ENCODE assay signal across 8 mouse cellular contexts in genomic region chr9:107900840-107901626, GRCm38 (mm10). TPM values are rescaled to one million over a fixed set of nuclear protein-coding genes. Genes with fewer than 3 reads are reported as not detected.
DNase-seq lines count a peak whose midpoint lies in the region; ATAC-seq and TF ChIP-seq lines count a peak whose summit lies in the region.
"Had no signal": no experiment of that assay in that cellular context is flagged by ENCODE, and none has a peak within 500 bp of the region (broad histone marks: within the 10 kb centered on the region; RNA-seq: fewer than 3 reads in every experiment).

No protein-coding gene starts in this region.

- peak overlapping the region; percentile 31 for H3K4me3 ChIP-seq in forebrain, embryonic 12.5 days (replicated peaks)
- H3K4me3 ChIP-seq in intestine, embryonic 15.5 days (replicated peaks) = peak overlapping the region; percentile 32
- peak overlapping the region; percentile 28 for H3K4me3 ChIP-seq in small intestine, adult 2 months (ENCODE audit: low read depth, low read length)

- H3K27ac ChIP-seq in forebrain, embryonic 12.5 days = 0 out of 2 replicates have a peak overlapping the region, but pooled peaks have one; percentile 31
- no peak overlapping the region for H3K27ac ChIP-seq in intestine, embryonic 15.5 days
- H3K27ac ChIP-seq in small intestine, adult 2 months (ENCODE audit: insufficient read depth, low read depth, low read length) = no peak overlapping the region

- no peak for TF ChIP-seq POLR2A in small intestine, adult 2 months (IDR thresholded peaks at IDR 0.05; ENCODE audit: low read depth, low read length)

- peaks cover 14% of the 10 kb centered on the region for H3K4me1 ChIP-seq in forebrain, embryonic 12.5 days
- peaks cover 18% of the 10 kb centered on the region for H3K4me1 ChIP-seq in intestine, embryonic 15.5 days (replicated peaks)
- peaks cover 13% of the 10 kb centered on the region for H3K4me1 ChIP-seq in small intestine, adult 2 months (ENCODE audit: control insufficient read depth, insufficient read depth, insufficient read length, low read length)

- H3K9me3 ChIP-seq in forebrain, embryonic 12.5 days = no peaks in the 10 kb centered on the region
- no peaks in the 10 kb centered on the region for H3K9me3 ChIP-seq in intestine, embryonic 15.5 days

- DNase-seq in WW6 (ENCODE audit: low read depth, low spot score) = peak; percentile 87
- DNase-seq in c-Kit-positive CD71-positive TER-119-positive erythroid progenitor cells, embryonic 14.5 days (ENCODE audit: low spot score) = peak; percentile 44
- DNase-seq in left cerebral cortex, postnatal 14 days (ENCODE audit: low spot score in 2 of 2) = peak; percentile 83 to 85

- H3K36me3 ChIP-seq in forebrain, embryonic 12.5 days (replicated peaks) = peaks cover 5% of the 10 kb centered on the region; the same call in 1 of the 2 replicates
- peaks cover 10% of the 10 kb centered on the region for H3K36me3 ChIP-seq in intestine, embryonic 15.5 days
- peaks cover 54% of the 10 kb centered on the region for H3K36me3 ChIP-seq in small intestine, adult 2 months (ENCODE audit: control insufficient read depth, insufficient read depth, low read length)

- peak overlapping the region; percentile 51 for H3K9ac ChIP-seq in forebrain, embryonic 12.5 days
- peak overlapping the region; percentile 44 for H3K9ac ChIP-seq in intestine, embryonic 15.5 days

- intact Hi-C loops in left cerebral cortex, postnatal 14 days (cut with DNase I) = loop anchor here (5.0 kb wide), 2 partner anchors 151 to 166 kb away; partner anchors contain the start of gene Amigo3

- ATAC-seq in forebrain, embryonic 12.5 days (ENCODE audit: low FRiP score) = peak; percentile 54
- ATAC-seq in intestine, embryonic 15.5 days = peak; percentile 79
- peak; percentile 58 for ATAC-seq in megakaryocyte-erythroid progenitor cell, adult 5-6 weeks (replicated peaks; ENCODE audit: low FRiP score, low TSS enrichment, poor library complexity, severe bottlenecking)

- peak; percentile 71 for TF ChIP-seq CTCF in small intestine, adult 2 months (IDR thresholded peaks at IDR 0.05; ENCODE audit: extremely low read depth, insufficient read length, insufficient replicate concordance, low read depth, low read length)

- 2% methylated on average over 44 of the region's 44 CpGs for WGBS in forebrain, embryonic 12.5 days
- WGBS in intestine, embryonic 15.5 days = 13% methylated on average over 44 of the region's 44 CpGs
- WGBS in small intestine, adult 2 months = 34% methylated on average over 44 of the region's 44 CpGs

- H3K27me3 ChIP-seq in forebrain, embryonic 12.5 days = peaks cover 49% of the 10 kb centered on the region
- peaks cover 9% of the 10 kb centered on the region; the same call in 1 of the 2 replicates for H3K27me3 ChIP-seq in intestine, embryonic 15.5 days (replicated peaks)
- no peaks in the 10 kb centered on the region for H3K27me3 ChIP-seq in small intestine, adult 2 months (ENCODE audit: control insufficient read depth, insufficient read depth, low read length)

- peak overlapping the region; percentile 57 for H3K4me2 ChIP-seq in forebrain, embryonic 12.5 days
- H3K4me2 ChIP-seq in intestine, embryonic 15.5 days (replicated peaks) = peak overlapping the region; percentile 67

RNA-seq across cellular contexts. Expression of gene Mst1r, which starts 5.6 kb away (rescaled TPM):
- 1.3 and 1.8 TPM in 2 replicates for polyA plus RNA-seq in forebrain, embryonic 12.5 days (2016; fragmentation: Nextera tagmentation; extraction: Ambion mirVana)
- 11.4 and 14.2 TPM in 2 replicates for polyA plus RNA-seq in intestine, embryonic 15.5 days (2015; fragmentation: Nextera tagmentation; extraction: Ambion mirVana)
- 1 to 10 TPM; 1.2 to 1.7 TPM for total RNA-seq in left cerebral cortex, postnatal 14 days (2021)
- not detected in 2 replicates for total RNA-seq in megakaryocyte-erythroid progenitor cell, adult 5-6 weeks (2014; fragmentation: Nextera tagmentation)
- total RNA-seq in megakaryocyte-erythroid progenitor cell, adult 5-6 weeks (2017) = not detected in 2 replicates
- 46.4 and 94.7 TPM in 2 replicates for polyA plus RNA-seq in small intestine, adult 2 months (2012; rRNA removed)

RNA-seq across cellular contexts. Expression of gene Mon1a, which starts 13.1 kb away (rescaled TPM):
- 16.0 and 17.7 TPM in 2 replicates for polyA plus RNA-seq in forebrain, embryonic 12.5 days (2016; fragmentation: Nextera tagmentation; extraction: Ambion mirVana)
- 18.5 and 20.7 TPM in 2 replicates for polyA plus RNA-seq in intestine, embryonic 15.5 days (2015; fragmentation: Nextera tagmentation; extraction: Ambion mirVana)
- 10 to 100 TPM; 21.2 to 21.9 TPM for total RNA-seq in left cerebral cortex, postnatal 14 days (2021)
- 3.7 and 7.2 TPM in 2 replicates for total RNA-seq in megakaryocyte-erythroid progenitor cell, adult 5-6 weeks (2014; fragmentation: Nextera tagmentation)
- 6.1 and 12.6 TPM in 2 replicates for total RNA-seq in megakaryocyte-erythroid progenitor cell, adult 5-6 weeks (2017)
- 59.0 and 147 TPM in 2 replicates for polyA plus RNA-seq in small intestine, adult 2 months (2012; rRNA removed)

RNA-seq across cellular contexts. Expression of gene Actl11, which starts 27.2 kb away (rescaled TPM):
- polyA plus RNA-seq in forebrain, embryonic 12.5 days (2016; fragmentation: Nextera tagmentation; extraction: Ambion mirVana) = not detected in 2 replicates
- not detected in 2 replicates for polyA plus RNA-seq in intestine, embryonic 15.5 days (2015; fragmentation: Nextera tagmentation; extraction: Ambion mirVana)
- total RNA-seq in left cerebral cortex, postnatal 14 days (2021) = not detected
- not detected in 2 replicates for total RNA-seq in megakaryocyte-erythroid progenitor cell, adult 5-6 weeks (2014; fragmentation: Nextera tagmentation)
- not detected in 2 replicates for total RNA-seq in megakaryocyte-erythroid progenitor cell, adult 5-6 weeks (2017)
- polyA plus RNA-seq in small intestine, adult 2 months (2012; rRNA removed) = not detected in 2 replicates
- polyA plus RNA-seq: large intestine, adult 2 months had no signal

RNA-seq across cellular contexts. Expression of gene Rbm6, which starts 28.0 kb away (rescaled TPM):
- 136 and 137 TPM in 2 replicates for polyA plus RNA-seq in forebrain, embryonic 12.5 days (2016; fragmentation: Nextera tagmentation; extraction: Ambion mirVana)
- polyA plus RNA-seq in intestine, embryonic 15.5 days (2015; fragmentation: Nextera tagmentation; extraction: Ambion mirVana) = 67.2 and 70.5 TPM in 2 replicates
- total RNA-seq in left cerebral cortex, postnatal 14 days (2021) = 10 to 100 TPM; 57.0 to 57.8 TPM
- total RNA-seq in megakaryocyte-erythroid progenitor cell, adult 5-6 weeks (2014; fragmentation: Nextera tagmentation) = 123 and 150 TPM in 2 replicates
- total RNA-seq in megakaryocyte-erythroid progenitor cell, adult 5-6 weeks (2017) = 164 and 174 TPM in 2 replicates
- polyA plus RNA-seq in small intestine, adult 2 months (2012; rRNA removed) = 4.2 and 16.4 TPM in 2 replicates

RNA-seq across cellular contexts. Expression of gene Camkv, which starts 34.4 kb away (rescaled TPM):
- 12.2 and 14.8 TPM in 2 replicates for polyA plus RNA-seq in forebrain, embryonic 12.5 days (2016; fragmentation: Nextera tagmentation; extraction: Ambion mirVana)
- polyA plus RNA-seq in intestine, embryonic 15.5 days (2015; fragmentation: Nextera tagmentation; extraction: Ambion mirVana) = 1.9 and 2.2 TPM in 2 replicates
- 100 to 1,000 TPM; 382 to 398 TPM for total RNA-seq in left cerebral cortex, postnatal 14 days (2021)
- total RNA-seq in megakaryocyte-erythroid progenitor cell, adult 5-6 weeks (2014; fragmentation: Nextera tagmentation) = 0.22 TPM in 1 of 2 replicates, not detected in the other
- total RNA-seq in megakaryocyte-erythroid progenitor cell, adult 5-6 weeks (2017) = not detected in 2 replicates
- polyA plus RNA-seq in small intestine, adult 2 months (2012; rRNA removed) = 0.35 TPM in 1 of 2 replicates, not detected in the other
